In genomic region chr9:66691683-66692305, GRCm38 (mm10) we compare ENCODE assay signal across 14 mouse cellular contexts. TPM values are rescaled to one million over a fixed set of nuclear protein-coding genes. Genes with fewer than 3 reads are reported as not detected.
DNase-seq lines count a peak whose midpoint lies in the region; ATAC-seq and TF ChIP-seq lines count a peak whose summit lies in the region.
"Had no signal": no experiment of that assay in that cellular context is flagged by ENCODE, and none has a peak within 500 bp of the region (broad histone marks: within the 10 kb centered on the region; RNA-seq: fewer than 3 reads in every experiment).

No protein-coding gene starts in this region.

- no peaks in the 10 kb centered on the region for H3K9me3 ChIP-seq in midbrain, postnatal 0 days (ENCODE audit: low read length)
- H3K9me3 ChIP-seq in midbrain, embryonic 10.5 days (replicated peaks), result no peaks in the 10 kb centered on the region
- H3K9me3 ChIP-seq: heart, embryonic 15.5 days; neural tube, embryonic 13.5 days; stomach, embryonic 15.5 days had no signal

- peaks cover 2% of the 10 kb centered on the region for H3K4me1 ChIP-seq in kidney, adult 2 months (ENCODE audit: control insufficient read depth, insufficient read depth, low read length)
- no peaks in the 10 kb centered on the region for H3K4me1 ChIP-seq in midbrain, postnatal 0 days (ENCODE audit: insufficient read depth, low read length)
- no peaks in the 10 kb centered on the region for H3K4me1 ChIP-seq in midbrain, embryonic 10.5 days
- H3K4me1 ChIP-seq: neural tube, embryonic 13.5 days; stomach, embryonic 15.5 days had no signal

- 78% methylated on average over 4 of the region's 4 CpGs for WGBS in kidney, adult 2 months
- WGBS in midbrain, postnatal 0 days, result 82% methylated on average over 4 of the region's 4 CpGs
- WGBS in midbrain, embryonic 10.5 days, result 80% methylated on average over 4 of the region's 4 CpGs

- DNase-seq in kidney, adult 2 months, result peak; percentile 28
- no peak for DNase-seq in kidney, adult 9 months
- no peak for DNase-seq in midbrain, postnatal 0 days (ENCODE audit: low spot score)
- no peak for DNase-seq in midbrain, embryonic 10.5 days (ENCODE audit: low spot score)
- peak; percentile 61 for DNase-seq in induced T-regulatory cell, adult 2 months (ENCODE audit: low read depth)
- DNase-seq in thymus, postnatal 4 days, result peak; percentile 68
- no peak for DNase-seq in ovary, postnatal 10 days (ENCODE audit: low spot score)
- DNase-seq in adrenal gland, adult 18-20 months (ENCODE audit: low spot score in 2 of 2), result no peak
- DNase-seq: adrenal gland, postnatal 14 days had no signal

- no peak for TF ChIP-seq POLR2A in kidney, adult 2 months (IDR thresholded peaks at IDR 0.05; ENCODE audit: low read depth, low read length)

- H3K4me3 ChIP-seq in kidney, adult 2 months (ENCODE audit: insufficient read depth, low read depth, low read length), result no peak overlapping the region
- no peak overlapping the region for H3K4me3 ChIP-seq in midbrain, postnatal 0 days (ENCODE audit: low read depth, low read length)
- H3K4me3 ChIP-seq in midbrain, embryonic 10.5 days, result no peak overlapping the region
- H3K4me3 ChIP-seq: heart, embryonic 15.5 days; neural tube, embryonic 13.5 days; stomach, embryonic 15.5 days had no signal

- no peak overlapping the region for H3K9ac ChIP-seq in midbrain, postnatal 0 days (replicated peaks; ENCODE audit: low read length, poor library complexity, severe bottlenecking)
- H3K9ac ChIP-seq: heart, embryonic 15.5 days; neural tube, embryonic 13.5 days; stomach, embryonic 15.5 days had no signal

- H3K27me3 ChIP-seq in kidney, adult 2 months (replicated peaks; ENCODE audit: control insufficient read depth, insufficient read depth, low read length), result no peaks in the 10 kb centered on the region
- H3K27me3 ChIP-seq in midbrain, postnatal 0 days (ENCODE audit: insufficient read depth, low read length), result no peaks in the 10 kb centered on the region
- H3K27me3 ChIP-seq in midbrain, embryonic 10.5 days (ENCODE audit: low read depth, poor library complexity, severe bottlenecking), result no peaks in the 10 kb centered on the region
- H3K27me3 ChIP-seq: neural tube, embryonic 13.5 days; stomach, embryonic 15.5 days had no signal

- no peak for TF ChIP-seq CTCF in kidney, adult 2 months (conservative IDR thresholded peaks at IDR 0.05; ENCODE audit: insufficient read depth, insufficient read length, low read depth, low read length)
- peak; percentile 38 for TF ChIP-seq CTCF in midbrain, postnatal 0 days (IDR thresholded peaks at IDR 0.05)

- no peak overlapping the region for H3K4me2 ChIP-seq in midbrain, postnatal 0 days (ENCODE audit: low read depth, low read length, poor library complexity, severe bottlenecking)
- H3K4me2 ChIP-seq: heart, embryonic 15.5 days; midbrain, embryonic 11.5 days; neural tube, embryonic 13.5 days; stomach, embryonic 15.5 days had no signal

- no peak for ATAC-seq in midbrain, postnatal 0 days (ENCODE audit: low FRiP score)

- no peaks in the 10 kb centered on the region for H3K36me3 ChIP-seq in kidney, adult 2 months (ENCODE audit: control insufficient read depth, insufficient read depth, low read length)
- no peaks in the 10 kb centered on the region for H3K36me3 ChIP-seq in midbrain, postnatal 0 days (ENCODE audit: insufficient read depth, low read length)
- H3K36me3 ChIP-seq in midbrain, embryonic 10.5 days, result no peaks in the 10 kb centered on the region
- H3K36me3 ChIP-seq: heart, embryonic 15.5 days; neural tube, embryonic 13.5 days; stomach, embryonic 15.5 days had no signal

- H3K27ac ChIP-seq in kidney, adult 2 months (ENCODE audit: insufficient read depth, low read depth, low read length), result no peak overlapping the region
- no peak overlapping the region for H3K27ac ChIP-seq in midbrain, postnatal 0 days (ENCODE audit: low read depth, low read length)
- no peak overlapping the region for H3K27ac ChIP-seq in midbrain, embryonic 10.5 days (replicated peaks)
- H3K27ac ChIP-seq: heart, embryonic 15.5 days; neural tube, embryonic 13.5 days; stomach, embryonic 15.5 days had no signal

RNA-seq across cellular contexts. Expression of gene Car12, which starts 21.7 kb away (rescaled TPM):
- polyA plus RNA-seq in kidney, adult 2 months (2012; rRNA removed), result 295 and 328 TPM in 2 replicates
- total RNA-seq in midbrain, postnatal 0 days (2014; rRNA removed), result 2.8 and 6.6 TPM in 2 replicates
- polyA plus RNA-seq in midbrain, postnatal 0 days (2015; fragmentation: Nextera tagmentation; extraction: Ambion mirVana), result 0.32 and 0.79 TPM in 2 replicates
- 0.93 and 1.5 TPM in 2 replicates for polyA plus RNA-seq in midbrain, embryonic 10.5 days (2016; fragmentation: Nextera tagmentation; extraction: Ambion mirVana)
- total RNA-seq in adrenal gland, adult 18-20 months (2021), result under 1 TPM; 0.43 to 0.93 TPM
- total RNA-seq: liver, adult 2 months had no signal
- polyA plus RNA-seq: liver, adult 2 months had no signal

Comparison
In these comparisons a context has a peak if more than half of its experiments do, and no peak if none do; other contexts are left out.
1. DNase-seq: peak in kidney, adult 2 months (single experiment), induced T-regulatory cell, adult 2 months (single experiment) and thymus, postnatal 4 days (single experiment); none in kidney, adult 9 months (single experiment), midbrain, postnatal 0 days (single experiment), midbrain, embryonic 10.5 days (single experiment), ovary, postnatal 10 days (single experiment) and adrenal gland, adult 18-20 months (0 of 2).
2. RNA of gene Car12, which starts 21.7 kb away (polyA plus RNA-seq): 295 to 328 TPM in kidney, adult 2 months; 0.93 to 1.5 TPM in midbrain, embryonic 10.5 days and 0.32 to 0.79 TPM in midbrain, postnatal 0 days; every median in the first group is over 100 times any median in the second.